Mouse (Mus musculus) lung, adult 2 months (tissue): ENCODE data around the gene Telo2. TPM values are rescaled to one million over a fixed set of nuclear protein-coding genes. Genes with fewer than 3 reads are reported as not detected.

Experiments used
- DNase-seq: peaks from one replicate; pipeline ENCODE4 v3.0.0; 2022
- H3K4me1 ChIP-seq: fragments of 200-500 bp; 2 replicates; pipeline ENCODE4 v1.6.1; 2011; ENCODE audit warnings: low read length; ENCODE audit not compliant: control insufficient read depth, insufficient read depth
- H3K4me3 ChIP-seq: fragments of 200-500 bp; replicated peaks from 2 replicates; pipeline ENCODE3; 2011; ENCODE audit warnings: low read depth, mild to moderate bottlenecking, control low read depth, low read length; ENCODE audit errors: extremely low read depth
- CTCF ChIP-seq: fragments of 200-500 bp; IDR thresholded peaks from 2 replicates; pipeline ENCODE4 v1.5.1; 2011; ENCODE audit warnings: mild to moderate bottlenecking, low read length, control low read depth; ENCODE audit not compliant: insufficient read depth
- POLR2A ChIP-seq: fragments of 200-500 bp; IDR thresholded peaks from 2 replicates; pipeline ENCODE4 v1.6.1; 2011; ENCODE audit warnings: low read depth, mild to moderate bottlenecking, control low read depth, low read length, borderline replicate concordance; ENCODE audit errors: extremely low read depth
- WGBS: fragments of 180-500 bp; shearing (Covaris S2); methylation state at CpG from one replicate; pipeline ENCODE4 v1.1.7; 2018; 5-methylcytosine and 5-hydroxymethylcytosine counted together
- polyA plus RNA-seq: library from polyadenylated mRNA; depleted of rRNA; stranded (reverse); fragments of >200 nt; gene quantifications from 2 replicates; pipeline ENCODE4 v1.2.3, GENCODE M21; 2012

Telo2 gene
- polyA plus RNA-seq, 1 experiment = 19.2 TPM

- TF ChIP-seq POLR2A = no peak
- TF ChIP-seq CTCF = no peak
- Histone ChIP-seq H3K4me1 (peaks cover 16% of the 10 kb centered on the region), H3K4me3 (peak overlapping the region; percentile 94)
- no peak for DNase-seq
- 48% methylated on average over 13 of the region's 13 CpGs for WGBS
These were observed 35.6 kb downstream of the Telo2 start for GRCm38 (mm10) chr17:25080210-25080609.

DNA sequence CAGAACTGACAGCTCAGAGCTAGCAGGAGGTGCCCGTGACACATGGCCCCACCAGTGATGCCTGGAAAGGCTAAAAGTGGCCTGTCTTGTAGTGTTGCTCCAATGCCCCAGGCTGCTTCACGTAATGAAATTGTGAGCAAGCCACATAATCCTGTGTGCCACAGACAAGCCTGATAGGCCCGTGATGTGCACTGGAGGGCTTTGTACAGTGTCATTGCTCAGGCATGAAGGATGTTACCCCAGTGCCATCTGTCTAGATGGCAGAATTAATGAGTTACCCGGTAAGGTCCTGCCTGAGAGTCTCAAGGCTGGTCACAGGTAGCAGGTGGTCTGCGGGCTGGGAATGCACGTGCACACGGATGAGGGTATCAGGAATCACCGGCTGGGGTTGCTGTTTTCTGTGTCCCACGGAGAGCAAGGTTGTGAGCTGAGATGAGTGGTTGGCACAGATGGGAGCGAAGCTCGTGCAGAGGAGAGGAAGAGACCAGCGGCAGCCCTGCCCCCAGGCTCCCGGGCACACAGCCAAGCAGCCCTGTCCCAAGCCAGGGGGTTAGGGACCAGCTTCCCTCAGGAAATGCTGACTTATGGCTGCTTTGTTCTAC lies 37.9 kb downstream of the Telo2 start:
- H3K4me1 ChIP-seq = peaks cover 7% of the 10 kb centered on the region
- WGBS = 29% methylated on average over 13 of the region's 13 CpGs
- TF ChIP-seq CTCF = no peak
- TF ChIP-seq POLR2A = peak; percentile 46; the same call in 1 of the 2 replicates
- DNase-seq = peak; percentile 66
- peak overlapping the region; percentile 94 for H3K4me3 ChIP-seq

- peaks cover 12% of the 10 kb centered on the region for H3K4me1 ChIP-seq
- TF ChIP-seq POLR2A (no peak), CTCF (no peak)
- no peak for DNase-seq
- 38% methylated on average over 4 of the region's 4 CpGs for WGBS
- peak overlapping the region; percentile 56 for H3K4me3 ChIP-seq
These were observed 38.9 kb downstream of the Telo2 start for GRCm38 (mm10) chr17:25076906-25077305.

DNA sequence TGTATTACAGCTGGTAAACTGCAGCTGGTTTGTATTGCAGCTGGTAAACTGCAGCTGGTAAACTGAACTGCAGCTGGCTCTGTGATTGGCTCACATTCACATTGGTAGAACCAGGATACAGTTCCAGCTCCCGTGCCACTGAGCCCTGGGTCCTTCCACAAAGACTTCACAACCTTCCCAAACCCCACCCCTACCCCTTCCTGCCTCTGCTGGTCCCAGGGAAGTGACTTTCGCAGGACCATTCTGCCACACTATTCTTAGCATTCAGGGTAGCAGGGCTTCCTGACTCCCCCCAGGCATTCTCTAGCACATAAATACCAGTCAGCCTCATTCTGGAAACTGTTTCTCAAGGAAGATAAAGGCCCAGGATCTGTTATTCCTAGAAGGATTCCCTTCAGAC lies 47.1 kb downstream of the Telo2 start:
- DNase-seq = no peak
- TF ChIP-seq POLR2A = no peak
- TF ChIP-seq CTCF = no peak
- Histone ChIP-seq H3K4me3 (no peak overlapping the region), H3K4me1 (peaks cover 43% of the 10 kb centered on the region)
- 26% methylated on average over 2 of the region's 2 CpGs for WGBS

GRCm38 (mm10) chr17:25067442-25067851 lies 48.3 kb downstream of the Telo2 start:
- 36% methylated on average over 8 of the region's 8 CpGs for WGBS
- H3K4me3 ChIP-seq = no peak overlapping the region
- TF ChIP-seq POLR2A (0 out of 2 replicates have a peak, but pooled peaks have one; percentile 9), CTCF (no peak)
- DNase-seq = no peak
- peaks cover 44% of the 10 kb centered on the region for H3K4me1 ChIP-seq

- TF ChIP-seq POLR2A (0 out of 2 replicates have a peak, but pooled peaks have one; percentile 27), CTCF (no peak)
- peaks cover 44% of the 10 kb centered on the region for H3K4me1 ChIP-seq
- no peak overlapping the region for H3K4me3 ChIP-seq
- no peak for DNase-seq
- 56% methylated on average over 7 of the region's 7 CpGs for WGBS
These were observed 49.2 kb downstream of the Telo2 start for GRCm38 (mm10) chr17:25066595-25066994.

DNA sequence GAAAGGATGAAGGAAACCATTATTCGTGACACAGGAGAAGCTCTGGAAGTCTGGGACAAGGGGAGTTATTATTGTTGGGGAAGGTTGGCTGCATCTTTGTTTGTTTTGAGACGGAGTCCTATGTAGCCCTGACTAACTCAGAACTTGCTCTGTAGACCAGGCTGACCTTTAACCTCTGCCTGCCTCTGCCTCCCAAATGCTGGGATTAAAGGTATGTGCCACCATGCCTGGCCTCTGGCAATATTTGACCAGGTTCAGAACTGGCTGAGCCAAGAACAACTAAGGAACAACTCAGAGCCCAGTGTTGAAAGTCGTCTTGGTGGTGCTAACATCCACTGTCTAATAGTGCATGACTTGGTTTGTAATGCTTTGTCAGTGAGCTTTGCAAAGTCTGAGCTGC lies 50.6 kb downstream of the Telo2 start:
- no peak for DNase-seq
- WGBS = 58% methylated on average over 3 of the region's 3 CpGs
- TF ChIP-seq POLR2A (no peak), CTCF (no peak)
- Histone ChIP-seq H3K4me3 (no peak overlapping the region), H3K4me1 (peaks cover 41% of the 10 kb centered on the region)

- 24% methylated on average over 9 of the region's 9 CpGs for WGBS
- TF ChIP-seq POLR2A (0 out of 2 replicates have a peak, but pooled peaks have one; percentile 27), CTCF (no peak)
- peak; percentile 56 for DNase-seq
- Histone ChIP-seq H3K4me1 (peaks cover 38% of the 10 kb centered on the region), H3K4me3 (no peak overlapping the region)
These were observed 51.4 kb downstream of the Telo2 start for GRCm38 (mm10) chr17:25064351-25064750.

DNA sequence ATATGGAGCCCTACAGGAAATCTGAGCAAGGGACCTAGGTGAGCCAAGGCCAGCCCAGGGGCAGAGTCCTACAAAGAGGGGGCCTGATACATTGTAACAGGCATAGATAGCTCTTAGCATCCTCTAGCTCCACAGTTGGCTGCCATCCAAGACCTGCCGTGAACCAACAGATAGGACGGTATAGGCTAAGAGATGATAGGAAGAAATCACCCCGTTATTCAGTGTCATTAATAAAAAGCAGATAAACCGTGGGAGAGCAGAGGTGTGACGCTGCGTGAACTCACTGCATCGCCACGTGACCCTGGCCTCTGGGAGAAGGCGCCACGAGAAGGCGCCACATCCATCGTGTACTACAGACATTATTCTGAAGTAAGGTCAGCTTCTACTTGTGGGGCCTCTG lies 51.9 kb downstream of the Telo2 start:
- H3K4me1 ChIP-seq = peaks cover 35% of the 10 kb centered on the region
- 34% methylated on average over 12 of the region's 12 CpGs for WGBS
- TF ChIP-seq CTCF = no peak
- no peak for TF ChIP-seq POLR2A
- H3K4me3 ChIP-seq = no peak overlapping the region
- no peak for DNase-seq

DNA sequence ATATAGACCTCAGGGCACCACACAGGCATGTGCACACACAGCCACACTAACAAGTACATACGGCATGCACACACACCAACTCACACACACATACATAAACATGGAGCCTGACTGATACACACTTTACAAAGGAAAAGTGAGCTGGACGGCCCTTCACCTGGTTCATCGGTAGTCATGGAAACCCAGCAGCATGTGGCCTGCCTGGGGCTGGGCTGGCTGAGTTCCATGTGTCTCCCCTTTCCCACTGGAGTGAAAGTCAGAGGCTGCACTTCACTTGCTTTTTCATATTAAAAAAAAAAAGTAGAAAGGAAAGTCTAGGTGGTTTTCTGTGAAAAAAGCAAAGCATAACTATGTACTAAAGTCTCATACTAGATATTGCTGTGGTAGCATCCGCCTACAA lies 52.5 kb downstream of the Telo2 start:
- Histone ChIP-seq H3K4me3 (no peak overlapping the region), H3K4me1 (peaks cover 35% of the 10 kb centered on the region)
- TF ChIP-seq CTCF (no peak), POLR2A (no peak)
- WGBS = 76% methylated on average over 4 of the region's 4 CpGs
- DNase-seq = no peak

- TF ChIP-seq POLR2A (no peak), CTCF (0 out of 2 replicates have a peak, but pooled peaks have one; percentile 16)
- H3K4me1 ChIP-seq = peaks cover 5% of the 10 kb centered on the region
- no peak for DNase-seq
- 81% methylated on average over 6 of the region's 6 CpGs for WGBS
- no peak overlapping the region for H3K4me3 ChIP-seq
These were observed 58.7 kb downstream of the Telo2 start for GRCm38 (mm10) chr17:25057041-25057440.
